Mouse (Mus musculus) natural killer cell, adult 2 months (primary cell): ENCODE results near the gene Numb.

Experiments used
- DNase-seq, 2 experiments: peaks; one replicate each; pipeline ENCODE4 v3.0.0; 2022; ENCODE audit warnings: low spot score in 2 of 2

Numb gene

GRCm38 (mm10) chr12:83852512-83853213, 69.1 kb downstream of the Numb start:
- DNase-seq = no peak

DNA sequence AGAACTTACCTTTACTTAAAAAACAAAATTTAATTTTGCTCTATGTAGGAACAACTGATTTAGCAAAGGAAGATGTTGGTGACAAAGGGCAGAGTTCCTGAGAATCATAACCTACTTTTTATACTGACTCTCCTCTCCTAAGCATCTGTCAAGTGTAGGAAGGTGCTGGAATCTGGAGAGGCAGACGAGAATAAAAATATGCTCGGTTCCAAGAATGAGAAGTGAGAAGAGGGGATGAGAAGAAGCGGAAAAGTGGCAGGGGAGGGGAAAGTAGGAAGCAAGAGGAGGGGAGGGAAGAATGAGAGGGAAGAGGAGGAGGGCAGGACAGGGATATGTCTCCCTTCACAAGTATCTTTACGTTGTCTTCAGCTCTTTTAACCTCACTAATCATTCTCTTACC, 71.4 kb downstream of the Numb start:
- DNase-seq = no peak

DNA sequence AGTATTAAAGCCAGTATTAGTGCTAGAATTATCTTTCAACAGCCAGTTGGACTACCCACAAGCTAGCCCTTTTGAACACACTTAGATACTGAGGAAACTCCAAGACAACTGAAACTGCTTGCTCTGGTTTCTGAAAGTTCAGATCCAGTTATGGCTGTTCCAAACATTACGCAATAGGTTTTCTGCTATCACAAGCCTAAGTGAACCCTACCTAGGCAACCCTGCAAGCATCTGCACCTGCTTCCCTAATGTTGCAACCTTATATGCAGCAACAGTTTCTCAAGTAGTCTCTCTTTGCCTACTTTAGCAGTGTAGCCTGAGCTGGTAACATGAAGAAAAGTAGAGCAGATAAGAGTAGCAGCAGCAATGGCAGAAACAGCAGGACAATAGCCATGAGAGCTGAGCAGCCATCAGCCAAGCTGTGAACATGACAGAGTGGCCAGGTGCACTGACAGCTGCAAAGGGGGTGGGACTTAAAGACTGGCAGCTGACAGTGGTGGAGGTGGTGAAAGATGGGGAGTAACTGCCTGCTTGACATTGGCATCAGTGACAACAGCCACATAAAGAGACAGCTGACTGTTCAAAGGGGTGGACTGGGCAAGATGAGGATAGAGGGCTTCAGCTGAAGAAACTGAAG, 73.0 kb downstream of the Numb start:
- no peak for DNase-seq

GRCm38 (mm10) chr12:83847877-83848276, 73.9 kb downstream of the Numb start:
- DNase-seq = no peak

DNA sequence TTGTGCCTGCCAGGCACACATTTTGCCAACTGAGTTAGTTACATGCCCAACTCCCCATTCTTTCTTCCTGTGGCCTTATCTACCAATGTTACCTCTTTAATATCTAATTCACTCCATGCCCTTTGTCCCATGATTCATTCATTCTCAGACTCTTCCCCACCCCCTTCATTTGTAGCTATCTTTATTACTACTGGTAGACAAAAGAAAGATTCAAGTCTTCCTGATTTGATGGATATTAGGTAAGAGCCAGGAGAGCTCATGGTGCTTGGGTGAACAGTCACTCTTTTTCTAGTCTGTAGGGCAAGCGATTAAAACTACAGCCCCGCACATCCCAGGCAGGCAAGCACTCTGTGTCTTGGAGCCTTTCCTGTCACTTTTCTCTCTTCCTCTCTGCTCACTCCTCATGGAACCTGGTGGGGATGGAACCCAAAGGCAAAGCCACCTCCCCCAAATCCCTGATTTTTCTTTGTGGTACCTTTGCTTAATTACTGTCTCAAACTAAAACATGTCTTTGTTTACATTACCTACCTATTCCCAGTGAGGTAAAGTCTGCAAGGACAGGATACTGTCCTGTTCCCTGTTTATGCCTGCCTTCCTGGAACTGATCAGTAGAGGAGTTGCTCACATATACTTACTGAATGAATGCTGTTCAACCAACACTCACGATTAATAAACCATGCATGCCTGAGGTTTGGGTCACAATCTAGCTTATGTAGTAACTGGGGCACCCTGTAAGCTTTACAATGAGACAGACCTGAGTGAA, 78.9 kb downstream of the Numb start:
- no peak for DNase-seq

DNA sequence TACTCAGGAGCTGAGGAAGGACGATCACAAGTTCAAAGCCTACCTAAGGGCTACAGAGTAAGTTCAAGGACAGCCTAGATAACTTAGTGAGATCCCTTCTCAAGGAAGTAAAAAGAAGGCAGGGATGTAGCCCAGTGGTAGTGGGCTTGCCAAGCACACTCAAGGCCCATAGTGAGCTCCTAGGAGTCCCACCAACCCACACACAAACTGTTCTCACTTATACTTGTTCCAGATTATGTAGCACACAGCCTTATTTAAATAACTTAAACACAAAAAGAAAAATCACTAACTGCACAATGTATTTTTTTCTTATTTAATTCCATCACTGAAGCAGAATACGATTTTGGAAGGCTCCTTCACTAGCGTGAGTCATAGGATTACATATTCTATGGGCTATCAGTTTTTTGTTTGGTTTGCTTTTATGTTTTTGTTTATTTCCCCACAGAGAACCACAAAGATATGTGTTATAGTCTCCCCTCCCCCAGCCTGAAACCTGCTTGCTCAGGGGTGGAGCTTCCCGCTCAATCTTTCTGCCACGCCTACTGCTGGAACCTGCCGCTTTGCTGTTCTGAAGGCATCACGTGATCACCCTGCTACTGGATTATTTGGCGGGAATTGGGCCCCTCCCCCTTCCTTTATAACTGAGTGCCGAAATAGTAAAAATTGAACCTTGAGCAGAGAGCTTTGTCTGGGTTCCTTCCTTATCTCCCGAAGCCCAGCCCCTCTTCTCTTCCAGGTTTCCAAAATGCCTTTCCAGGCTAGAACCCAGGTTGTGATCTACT, 80.1 kb downstream of the Numb start:
- DNase-seq = no peak

DNA sequence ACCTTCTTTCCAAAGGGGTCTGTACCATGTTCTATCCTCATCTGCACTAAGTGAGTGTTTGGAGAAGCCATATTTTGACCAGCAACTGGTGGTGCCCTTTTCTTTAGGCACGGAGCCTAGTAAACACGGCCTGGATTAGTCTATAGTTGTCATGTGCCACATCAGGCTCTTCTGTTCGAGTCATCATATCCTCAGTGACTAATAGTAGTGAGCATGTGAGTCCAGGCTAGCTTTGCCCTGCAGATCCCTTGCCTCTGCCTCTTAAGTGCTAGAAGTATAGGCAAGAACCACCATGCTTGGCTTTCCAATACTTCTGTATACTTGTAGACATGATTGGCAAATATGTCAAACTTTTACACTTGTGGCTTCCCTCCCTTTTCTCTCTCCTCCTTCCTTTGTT, 87.8 kb downstream of the Numb start:
- DNase-seq = no peak

GRCm38 (mm10) chr12:83830424-83830823, 91.3 kb downstream of the Numb start:
- DNase-seq = no peak

DNA sequence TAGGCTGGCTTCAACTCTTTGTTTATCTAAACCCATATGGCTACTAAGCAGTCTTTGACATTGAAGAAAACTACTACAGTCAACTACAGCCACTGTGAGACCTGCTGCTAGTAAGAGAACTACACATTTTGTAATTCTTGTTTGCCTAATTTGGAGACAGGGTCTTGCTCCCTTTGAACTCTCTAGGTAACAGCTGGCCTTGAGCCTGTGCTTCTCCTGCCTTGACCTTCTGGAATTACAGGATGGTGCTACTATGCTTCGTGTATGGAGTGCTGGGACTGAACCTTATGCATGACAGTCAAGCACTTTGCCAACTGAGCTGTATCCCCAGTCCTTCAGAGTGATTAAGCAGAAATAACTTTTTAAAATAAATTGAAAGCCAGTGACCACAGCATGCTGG, 105.1 kb downstream of the Numb start:
- DNase-seq = no peak

DNA sequence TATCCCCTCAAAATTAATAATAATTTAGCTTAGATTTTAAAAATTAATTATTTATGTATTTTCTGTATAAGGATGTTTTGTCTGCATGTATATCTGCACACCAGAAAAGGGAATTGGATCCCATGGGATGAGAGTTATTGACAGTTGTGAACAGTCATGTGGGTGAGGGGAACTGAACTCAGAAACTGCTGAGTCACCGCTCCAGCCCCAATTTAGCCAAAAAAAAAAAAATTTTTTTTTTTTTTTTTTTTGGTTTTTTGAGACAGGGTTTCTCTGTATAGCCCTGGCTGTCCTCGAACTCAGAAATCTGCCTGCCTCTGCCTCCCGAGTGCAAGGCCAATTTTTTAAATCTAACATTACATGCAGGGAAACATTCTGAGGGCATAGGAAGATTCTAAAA, 109.8 kb downstream of the Numb start:
- DNase-seq = no peak

GRCm38 (mm10) chr12:83803641-83804040, 118.1 kb downstream of the Numb start:
- DNase-seq = no peak

GRCm38 (mm10) chr12:83800943-83801342, 120.8 kb downstream of the Numb start:
- no peak for DNase-seq

GRCm38 (mm10) chr12:83798313-83798712, 123.4 kb downstream of the Numb start:
- no peak for DNase-seq

DNA sequence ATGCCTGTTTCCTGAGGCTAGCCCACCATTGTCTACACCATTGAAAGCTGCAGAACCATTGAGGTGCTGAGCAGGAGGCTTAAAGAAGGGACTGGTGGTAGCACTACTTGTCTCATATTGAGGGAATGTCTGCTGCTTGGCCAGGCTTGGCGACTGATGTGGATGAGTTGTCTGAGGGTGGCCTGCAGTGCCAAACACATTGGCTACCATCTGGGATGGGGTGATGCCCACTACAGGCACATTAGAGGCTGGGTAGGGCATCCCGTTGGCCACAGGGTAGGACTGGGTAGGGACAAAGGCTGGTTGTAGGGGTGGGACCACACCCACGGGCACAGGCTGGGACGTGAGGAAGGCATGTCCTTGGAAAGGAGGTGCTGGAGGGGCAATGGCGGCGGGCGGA, 126.1 kb downstream of the Numb start:
- no peak for DNase-seq

- no peak for DNase-seq
Observed at GRCm38 (mm10) chr12:83795051-83795450, 126.7 kb downstream of the Numb start.

GRCm38 (mm10) chr12:83792706-83793410, 128.9 kb downstream of the Numb start:
- DNase-seq = no peak

DNA sequence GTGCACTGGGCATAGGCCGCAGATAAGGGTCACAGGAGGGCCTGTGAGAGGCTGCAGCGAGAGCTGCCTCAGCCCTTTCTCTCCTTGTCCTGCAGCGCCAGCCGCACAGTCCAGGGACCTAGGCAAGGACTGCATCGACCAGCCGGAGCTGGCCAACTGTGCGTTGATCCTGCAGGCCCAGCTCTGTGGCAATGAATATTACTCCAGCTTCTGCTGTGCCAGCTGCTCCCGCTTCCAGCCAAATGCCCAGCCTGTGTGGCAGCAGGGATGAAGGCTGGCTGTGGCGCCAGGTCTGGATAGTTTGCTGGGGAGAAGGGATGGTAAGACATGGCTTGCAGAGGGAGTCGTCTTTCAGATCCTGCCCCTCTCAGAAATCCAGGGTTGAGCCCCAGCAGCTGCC, 130.0 kb downstream of the Numb start:
- no peak for DNase-seq

- no peak for DNase-seq
Observed at GRCm38 (mm10) chr12:83790749-83791148, 131.0 kb downstream of the Numb start.

- no peak for DNase-seq
Observed at GRCm38 (mm10) chr12:83789781-83790140, 132.0 kb downstream of the Numb start.

DNA sequence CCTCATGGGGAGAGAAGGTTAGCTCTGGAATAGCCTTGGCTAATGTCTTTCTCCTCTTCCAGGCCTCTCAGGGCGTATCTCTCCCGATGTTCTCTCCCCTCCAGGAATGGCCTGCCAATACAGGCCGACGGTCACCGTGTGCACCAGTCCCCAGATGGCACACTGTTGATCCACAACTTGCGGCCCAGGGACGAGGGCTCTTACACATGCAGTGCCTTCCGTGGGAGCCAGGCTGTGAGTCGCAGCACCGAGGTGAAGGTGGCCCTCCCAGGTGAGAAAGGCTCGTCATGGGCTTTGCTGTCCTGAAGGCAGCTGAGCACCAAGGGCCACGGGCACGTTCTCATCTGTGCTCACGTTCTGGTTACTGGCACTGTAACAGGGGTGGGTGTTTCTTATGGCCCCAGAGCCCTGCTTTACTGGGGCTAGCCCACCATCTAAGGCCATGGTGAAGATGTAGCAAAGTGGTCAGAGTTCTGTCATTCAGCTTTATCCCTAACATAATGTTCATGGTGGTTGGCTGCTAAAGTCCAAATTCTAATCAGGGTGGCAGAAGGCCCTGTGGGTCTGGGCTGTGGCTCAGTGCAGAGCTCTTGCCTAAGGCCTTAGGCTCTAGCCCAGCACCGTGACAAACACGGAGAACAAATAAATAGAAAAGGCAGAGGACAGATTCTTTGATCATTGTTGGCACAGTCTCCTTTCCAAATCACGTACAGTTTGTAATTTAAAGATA, 132.5 kb downstream of the Numb start:
- DNase-seq = no peak

DNA sequence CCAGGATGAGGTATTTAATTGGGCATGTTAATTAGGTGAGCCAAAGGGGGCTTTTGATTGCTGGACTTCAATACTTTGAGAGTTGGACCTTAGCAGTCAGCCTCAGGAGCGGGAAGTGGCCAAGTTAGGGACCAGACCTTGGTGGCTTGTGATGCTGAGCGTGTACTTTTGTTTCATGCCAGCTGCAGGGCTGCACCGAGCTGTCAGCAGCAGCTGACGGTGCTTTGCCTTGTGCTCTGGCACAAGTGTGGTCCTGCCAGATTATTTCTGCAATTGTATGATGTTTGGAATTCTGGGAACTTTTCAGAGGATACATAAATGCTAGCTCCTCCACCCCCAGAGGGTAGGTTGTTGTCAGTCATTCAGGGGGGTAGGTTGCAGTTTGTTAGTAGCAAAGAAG, 136.4 kb downstream of the Numb start:
- no peak for DNase-seq
